Mouse (Mus musculus) heart, postnatal 0 days (tissue): ENCODE measurements around the gene Cd3e. TPM values are rescaled to one million over a fixed set of nuclear protein-coding genes. Genes with fewer than 3 reads are reported as not detected.

Source experiments
- ATAC-seq: fragments of 200-750 bp; cut with Nextera tagmentation; 2 replicates; pipeline ENCODE4 v1.8.0; 2017; ENCODE audit warnings: low read depth, moderate number of reproducible peaks, moderate library complexity; ENCODE audit not compliant: insufficient read depth
- DNase-seq: peaks from one replicate; pipeline ENCODE4 v3.0.0-alpha.2; 2016; ENCODE audit warnings: low spot score
- H3K27ac ChIP-seq: fragments of 300-500 bp; sonication (generic); 2 replicates; pipeline ENCODE4 v1.5.1; 2014; ENCODE audit warnings: low read depth, mild to moderate bottlenecking
- H3K27me3 ChIP-seq: fragments of 300-500 bp; sonication (generic); 2 replicates; pipeline ENCODE4 v1.6.1; 2014; ENCODE audit warnings: low read length, mixed read lengths; ENCODE audit not compliant: control insufficient read depth, insufficient read depth
- H3K36me3 ChIP-seq: fragments of 300-500 bp; sonication (generic); replicated peaks from 2 replicates; pipeline ENCODE4 v1.6.1; 2014; ENCODE audit warnings: low read length, mixed read lengths; ENCODE audit not compliant: control insufficient read depth, insufficient read depth
- H3K4me1 ChIP-seq: fragments of 300-500 bp; sonication (generic); 2 replicates; pipeline ENCODE4 v1.6.1; 2014; ENCODE audit warnings: antibody characterized with exemption; ENCODE audit not compliant: control insufficient read depth, insufficient read depth
- H3K4me2 ChIP-seq: fragments of 300-500 bp; sonication (generic); 2 replicates; pipeline ENCODE4 v1.6.1; 2014; ENCODE audit warnings: low read depth, mild to moderate bottlenecking, low read length, moderate library complexity
- H3K4me3 ChIP-seq: fragments of 300-500 bp; sonication (generic); 2 replicates; pipeline ENCODE4 v1.5.1; 2014; ENCODE audit warnings: low read depth, low read length
- H3K9ac ChIP-seq: fragments of 300-500 bp; sonication (generic); replicated peaks from 2 replicates; pipeline ENCODE4 v1.6.1; 2014; ENCODE audit warnings: low read depth, low read length, mixed read lengths
- H3K9me3 ChIP-seq: fragments of 300-500 bp; sonication (generic); replicated peaks from 2 replicates; pipeline ENCODE4 v1.6.1; 2016; ENCODE audit warnings: low read length; ENCODE audit not compliant: control insufficient read depth
- CTCF ChIP-seq: IDR thresholded peaks from 2 replicates; pipeline ENCODE4 v1.5.1; 2016; ENCODE audit warnings: antibody characterized with exemption, control low read depth, low read depth
- EP300 ChIP-seq: IDR thresholded peaks from 2 replicates; pipeline ENCODE4 v1.6.1; 2016; ENCODE audit warnings: antibody characterized with exemption, low read depth
- WGBS: fragments of 180-500 bp; shearing (Covaris S2); extraction: QIAGEN DNeasy Blood & Tissue Kit; methylation state at CpG from one replicate; pipeline ENCODE4 v1.1.7; 2014; 5-methylcytosine and 5-hydroxymethylcytosine counted together
- polyA plus RNA-seq: library from polyadenylated mRNA; unstranded; fragments of >200 nt; fragmentation: Nextera tagmentation; extraction: Ambion mirVana; gene quantifications from 2 replicates; pipeline ENCODE4 v1.2.1, GENCODE M21; 2015
- total RNA-seq: library from RNA; depleted of rRNA; stranded (reverse); fragments of >200 nt; gene quantifications from 2 replicates; pipeline ENCODE4 v1.2.3, GENCODE M21; 2014; ENCODE audit warnings: low replicate concordance

The Cd3e gene
- total and polyA plus RNA-seq, 2 experiments from 2014 or later = 0.14 TPM; not detected in 1

DNA sequence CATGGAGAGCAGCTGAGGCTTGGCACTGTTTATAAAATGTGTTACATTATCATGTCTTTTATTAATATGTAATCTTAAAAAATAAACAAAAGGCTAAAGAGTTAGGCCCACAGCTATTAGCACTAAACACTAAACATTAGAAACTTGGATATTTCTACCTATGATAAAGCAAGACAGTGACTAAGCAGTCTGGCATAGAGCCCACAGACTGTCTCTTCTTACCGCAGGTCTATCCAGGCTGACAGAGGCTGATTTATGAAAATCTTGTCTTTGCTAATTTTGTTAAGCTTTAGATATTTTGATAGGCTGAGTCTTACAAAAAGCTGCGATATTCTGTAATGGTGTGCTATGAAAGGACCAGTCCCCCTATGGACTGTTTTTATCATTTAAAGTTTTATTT is 16.2 kb downstream of the Cd3e start:
- no peak overlapping the region for H3K9ac ChIP-seq
- no peak overlapping the region for H3K4me3 ChIP-seq
- WGBS = 80% methylated on average over 2 of the region's 2 CpGs
- TF ChIP-seq CTCF = no peak
- no peak for TF ChIP-seq EP300
- no peaks in the 10 kb centered on the region for H3K4me1 ChIP-seq
- DNase-seq = no peak
- no peak for ATAC-seq
- H3K27ac ChIP-seq = no peak overlapping the region
- no peak overlapping the region for H3K4me2 ChIP-seq
- H3K27me3 ChIP-seq = no peaks in the 10 kb centered on the region
- no peaks in the 10 kb centered on the region for H3K9me3 ChIP-seq
- no peaks in the 10 kb centered on the region for H3K36me3 ChIP-seq

DNA sequence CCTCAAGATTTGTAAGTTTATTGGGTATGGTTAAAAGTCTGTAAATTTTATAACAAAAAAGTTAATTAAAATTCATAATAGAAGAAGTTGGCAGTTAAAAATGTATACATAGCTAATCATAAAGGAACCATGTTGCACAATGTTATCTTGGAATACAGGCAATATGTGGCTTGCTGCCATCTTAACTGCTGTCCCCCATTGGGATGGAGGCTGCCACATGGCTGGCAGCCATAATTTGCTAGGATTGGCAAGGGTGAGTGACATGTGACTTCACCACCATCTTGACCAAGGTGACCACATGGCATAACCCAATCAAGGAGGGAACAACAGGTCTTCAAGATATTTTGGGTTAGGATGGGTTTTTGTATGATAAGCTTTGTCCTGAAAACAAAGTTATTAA is 17.2 kb downstream of the Cd3e start:
- Histone ChIP-seq H3K4me1 (no peaks in the 10 kb centered on the region), H3K4me2 (no peak overlapping the region), H3K27ac (no peak overlapping the region), H3K36me3 (no peaks in the 10 kb centered on the region), H3K9me3 (no peaks in the 10 kb centered on the region), H3K9ac (no peak overlapping the region), H3K27me3 (no peaks in the 10 kb centered on the region), H3K4me3 (no peak overlapping the region)
- ATAC-seq (no peak), DNase-seq (no peak)
- TF ChIP-seq EP300 = no peak
- TF ChIP-seq CTCF = no peak

DNA sequence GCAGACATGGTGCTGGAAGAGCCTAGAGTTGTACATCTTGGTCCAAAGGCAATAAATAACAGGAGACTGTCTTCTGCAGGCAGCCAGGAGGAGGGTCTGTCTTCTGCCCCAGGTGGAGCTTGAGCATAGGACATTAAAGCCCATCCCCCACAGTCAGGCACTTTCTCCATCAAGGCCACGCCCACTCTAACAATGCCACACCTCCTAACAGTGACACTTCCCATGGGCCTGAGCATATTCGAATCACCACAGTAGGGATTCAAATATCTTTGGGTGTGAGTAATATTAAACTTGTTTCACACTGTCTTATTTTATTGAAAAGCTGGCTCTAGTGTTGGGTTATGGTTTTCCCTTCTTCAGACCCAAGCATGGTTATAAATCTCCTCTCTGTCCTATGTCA is 17.6 kb downstream of the Cd3e start:
- 59% methylated on average over 2 of the region's 2 CpGs for WGBS
- no peak for ATAC-seq
- no peak for TF ChIP-seq EP300
- no peak for TF ChIP-seq CTCF

DNA sequence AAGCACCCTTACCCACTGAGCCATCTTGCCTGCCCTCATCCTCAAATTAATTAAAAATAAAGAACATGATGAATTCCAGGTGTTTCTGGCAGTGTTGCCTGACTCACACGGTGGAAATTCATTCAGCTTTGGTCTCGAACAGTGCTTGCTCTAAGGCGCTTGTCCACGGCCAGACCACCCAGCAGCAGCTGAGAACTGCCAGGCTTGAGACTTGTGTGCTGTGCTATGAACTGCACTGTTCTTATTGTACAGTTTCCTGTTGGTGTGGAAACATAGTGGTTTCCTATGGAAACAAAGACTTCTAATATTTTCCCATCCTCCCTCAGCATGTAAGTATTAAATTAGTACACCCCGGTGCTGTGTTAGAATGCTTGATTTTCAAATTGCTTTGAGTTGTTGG is 22.5 kb downstream of the Cd3e start:
- H3K4me3 ChIP-seq = no peak overlapping the region
- ATAC-seq (no peak), DNase-seq (no peak)
- no peaks in the 10 kb centered on the region for H3K27me3 ChIP-seq
- H3K9ac ChIP-seq = no peak overlapping the region
- no peak overlapping the region for H3K4me2 ChIP-seq
- H3K27ac ChIP-seq = no peak overlapping the region
- H3K4me1 ChIP-seq = no peaks in the 10 kb centered on the region
- no peaks in the 10 kb centered on the region for H3K9me3 ChIP-seq
- 46% methylated on average over 5 of the region's 5 CpGs for WGBS
- TF ChIP-seq EP300 = no peak
- TF ChIP-seq CTCF = no peak
- H3K36me3 ChIP-seq = no peaks in the 10 kb centered on the region

More for the DNA sequence above, 17.6 kb downstream of the Cd3e start:
- H3K4me3 ChIP-seq = no peak overlapping the region
- H3K4me2 ChIP-seq = no peak overlapping the region
- H3K27me3 ChIP-seq = no peaks in the 10 kb centered on the region
- no peaks in the 10 kb centered on the region for H3K4me1 ChIP-seq
- no peak for DNase-seq
- no peaks in the 10 kb centered on the region for H3K36me3 ChIP-seq
- no peak overlapping the region for H3K27ac ChIP-seq
- H3K9me3 ChIP-seq = no peaks in the 10 kb centered on the region
- no peak overlapping the region for H3K9ac ChIP-seq

DNA sequence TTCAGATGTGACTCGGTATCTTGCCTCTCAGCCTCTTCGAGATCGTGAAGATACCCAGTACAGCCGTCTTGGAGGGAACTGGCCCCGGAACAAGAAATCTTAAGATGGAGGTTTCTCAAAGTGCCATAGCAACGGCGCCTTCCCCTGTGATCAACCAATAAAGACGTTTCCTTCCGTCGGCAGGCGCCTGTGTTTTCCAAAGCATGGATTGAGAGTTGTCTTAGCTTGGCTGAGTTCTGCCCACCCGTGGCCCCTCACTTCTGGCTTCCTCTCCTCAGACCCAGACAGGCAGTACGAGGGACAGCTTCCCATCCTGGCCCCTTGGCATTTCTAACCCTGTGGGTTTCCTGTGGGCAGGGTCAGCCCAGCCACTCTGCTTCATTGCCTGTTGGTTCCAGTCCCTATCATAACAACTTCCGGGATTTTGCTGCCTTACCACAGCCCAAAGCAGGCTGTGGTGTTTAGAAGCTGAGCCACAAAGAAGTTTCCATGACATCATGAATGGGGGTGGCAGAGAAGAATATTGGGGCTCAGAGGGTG is 23.1 kb downstream of the Cd3e start:
- DNase-seq (peak; percentile 30), ATAC-seq (peak; percentile 51)
- Histone ChIP-seq H3K27me3 (no peaks in the 10 kb centered on the region), H3K4me3 (peak overlapping the region; percentile 5; the same call in 1 of the 2 replicates), H3K27ac (peak overlapping the region; percentile 43; the same call in 1 of the 2 replicates), H3K4me1 (no peaks in the 10 kb centered on the region), H3K9me3 (no peaks in the 10 kb centered on the region), H3K9ac (no peak overlapping the region), H3K4me2 (peak overlapping the region; percentile 30; the same call in 1 of the 2 replicates), H3K36me3 (no peaks in the 10 kb centered on the region)
- WGBS = 53% methylated on average over 14 of the region's 14 CpGs
- TF ChIP-seq EP300 (no peak), CTCF (no peak)

DNA sequence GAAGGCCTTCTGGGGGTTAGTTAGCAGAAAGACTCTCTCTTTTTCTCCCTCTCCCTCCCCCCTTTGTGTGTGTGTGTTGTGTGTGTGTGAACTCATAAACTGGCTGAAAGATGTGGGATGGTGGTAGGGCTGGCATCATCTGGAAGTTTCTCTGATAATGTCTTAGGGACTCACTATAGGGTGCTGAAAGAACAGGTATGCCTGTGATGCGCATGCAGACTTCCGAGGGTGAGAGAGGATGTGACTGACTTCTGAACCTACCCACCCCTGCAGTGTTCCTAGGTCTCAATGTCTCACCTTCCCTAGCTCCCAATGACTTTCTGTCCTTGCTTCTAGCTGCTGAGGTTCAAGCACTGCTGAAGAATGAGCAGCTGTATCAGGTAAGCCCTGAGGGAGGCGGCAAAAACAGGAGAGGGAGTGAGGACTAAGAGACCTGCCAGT is 23.7 kb downstream of the Cd3e start:
- Histone ChIP-seq H3K4me1 (no peaks in the 10 kb centered on the region), H3K4me3 (peak overlapping the region; percentile 5; the same call in 1 of the 2 replicates), H3K27ac (no peak overlapping the region), H3K36me3 (no peaks in the 10 kb centered on the region), H3K4me2 (peak overlapping the region; percentile 30; the same call in 1 of the 2 replicates), H3K9me3 (no peaks in the 10 kb centered on the region), H3K9ac (no peak overlapping the region), H3K27me3 (no peaks in the 10 kb centered on the region)
- ATAC-seq (no peak), DNase-seq (no peak)
- 66% methylated on average over 3 of the region's 3 CpGs for WGBS
- TF ChIP-seq CTCF = no peak
- no peak for TF ChIP-seq EP300
